Mouse (Mus musculus) neural tube, embryonic 14.5 days (tissue): ENCODE measurements around the gene Akap2. TPM values are rescaled to one million over a fixed set of nuclear protein-coding genes. Genes with fewer than 3 reads are reported as not detected.

ENCODE experiments used
- ATAC-seq: fragments of 200-750 bp; cut with Nextera tagmentation; 2 replicates; pipeline ENCODE4 v1.8.0; 2017; ENCODE audit warnings: low read depth, mild to moderate bottlenecking, moderate TSS enrichment, moderate library complexity
- H3K27ac ChIP-seq: fragments of 300-500 bp; sonication (generic); 2 replicates; pipeline ENCODE4 v1.5.1; 2014; ENCODE audit warnings: low read depth, mild to moderate bottlenecking, control low read depth, low read length, moderate library complexity, mixed read lengths
- H3K27me3 ChIP-seq: fragments of 300-500 bp; sonication (generic); 2 replicates; pipeline ENCODE4 v1.6.1; 2014; ENCODE audit warnings: low read length; ENCODE audit not compliant: control insufficient read depth, insufficient read depth
- H3K36me3 ChIP-seq: fragments of 300-500 bp; sonication (generic); 2 replicates; pipeline ENCODE4 v1.6.1; 2014; ENCODE audit warnings: low read length, mixed read lengths; ENCODE audit not compliant: control insufficient read depth, insufficient read depth
- H3K4me1 ChIP-seq: fragments of 300-500 bp; sonication (generic); 2 replicates; pipeline ENCODE4 v1.6.1; 2014; ENCODE audit warnings: low read length; ENCODE audit not compliant: control insufficient read depth, insufficient read depth
- H3K4me2 ChIP-seq: fragments of 300-500 bp; sonication (generic); 2 replicates; pipeline ENCODE4 v1.6.1; 2014; ENCODE audit warnings: mild to moderate bottlenecking, low read depth, low read length, control low read depth
- H3K4me3 ChIP-seq: fragments of 300-500 bp; sonication (generic); 2 replicates; pipeline ENCODE4 v1.5.1; 2014; ENCODE audit warnings: low read depth, low read length, control low read depth, mixed read lengths
- H3K9ac ChIP-seq: fragments of 300-500 bp; sonication (generic); replicated peaks from 2 replicates; pipeline ENCODE4 v1.6.1; 2014; ENCODE audit warnings: low read depth, mild to moderate bottlenecking, control low read depth, low read length, mixed read lengths
- H3K9me3 ChIP-seq: fragments of 300-500 bp; sonication (generic); 2 replicates; pipeline ENCODE4 v1.6.1; 2016; ENCODE audit warnings: low read length; ENCODE audit not compliant: control insufficient read depth
- WGBS: fragments of 180-500 bp; shearing (Covaris S2); extraction: QIAGEN DNeasy Blood & Tissue Kit; methylation state at CpG from one replicate; pipeline ENCODE4 v1.1.7; 2014; 5-methylcytosine and 5-hydroxymethylcytosine counted together
- polyA plus RNA-seq: library from polyadenylated mRNA; unstranded; fragments of >200 nt; fragmentation: Nextera tagmentation; extraction: Ambion mirVana; gene quantifications from 2 replicates; pipeline ENCODE4 v1.2.1, GENCODE M21; 2014

Gene Akap2
- polyA plus RNA-seq, 1 experiment from 2014 or later, result 8.6 TPM

DNA sequence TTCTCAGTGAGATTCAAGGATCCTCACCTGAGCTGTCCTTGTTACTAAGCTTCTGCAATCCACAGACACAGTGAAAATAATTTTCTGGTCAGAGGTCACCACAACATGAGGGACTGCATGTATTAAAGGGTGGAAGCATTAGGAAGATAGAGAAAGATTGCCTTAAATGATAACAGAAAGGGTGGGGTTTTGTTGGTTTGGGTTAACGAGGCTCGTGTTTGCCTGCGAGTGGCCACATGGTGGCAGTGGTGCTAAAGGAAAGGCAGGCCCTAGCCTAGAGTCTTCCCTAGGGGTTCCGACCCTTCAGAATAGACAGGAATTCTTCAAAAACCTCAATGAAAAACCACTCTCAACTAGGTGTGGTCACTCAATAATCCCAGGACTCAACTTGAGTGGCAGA, 183.8 kb downstream of the Akap2 start:
- Histone ChIP-seq H3K4me2 (no peak overlapping the region), H3K27ac (no peak overlapping the region), H3K9me3 (no peaks in the 10 kb centered on the region), H3K9ac (no peak overlapping the region), H3K4me1 (no peaks in the 10 kb centered on the region), H3K36me3 (no peaks in the 10 kb centered on the region), H3K4me3 (no peak overlapping the region), H3K27me3 (no peaks in the 10 kb centered on the region)
- WGBS, result 8% methylated on average over 4 of the region's 4 CpGs
- peak; percentile 65; the same call in 1 of the 2 replicates for ATAC-seq

DNA sequence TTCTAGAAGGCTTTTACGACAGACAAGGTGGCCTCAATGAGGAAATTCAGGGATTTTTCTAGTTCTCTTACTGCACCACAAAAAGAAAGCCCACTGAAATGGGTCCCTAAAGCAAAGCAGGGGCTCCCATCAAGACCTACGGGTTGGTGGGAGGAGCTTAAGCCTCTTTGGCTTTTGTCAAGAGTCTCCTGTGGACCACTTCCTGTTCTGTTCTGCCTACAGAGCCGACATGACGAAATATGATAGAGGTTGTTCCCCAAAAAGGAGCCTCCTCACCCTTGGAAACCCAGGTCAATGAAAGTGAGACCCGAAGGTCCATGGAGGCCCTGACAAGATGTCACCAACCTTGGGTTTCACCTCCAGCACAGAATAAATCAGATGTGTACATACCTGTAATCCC, 185.2 kb downstream of the Akap2 start:
- no peaks in the 10 kb centered on the region for H3K36me3 ChIP-seq
- no peaks in the 10 kb centered on the region for H3K4me1 ChIP-seq
- no peak overlapping the region for H3K9ac ChIP-seq
- no peak overlapping the region for H3K4me2 ChIP-seq
- no peak overlapping the region for H3K27ac ChIP-seq
- no peak for ATAC-seq
- H3K4me3 ChIP-seq, result no peak overlapping the region
- WGBS, result 87% methylated on average over 5 of the region's 5 CpGs
- no peaks in the 10 kb centered on the region for H3K9me3 ChIP-seq
- H3K27me3 ChIP-seq, result no peaks in the 10 kb centered on the region

DNA sequence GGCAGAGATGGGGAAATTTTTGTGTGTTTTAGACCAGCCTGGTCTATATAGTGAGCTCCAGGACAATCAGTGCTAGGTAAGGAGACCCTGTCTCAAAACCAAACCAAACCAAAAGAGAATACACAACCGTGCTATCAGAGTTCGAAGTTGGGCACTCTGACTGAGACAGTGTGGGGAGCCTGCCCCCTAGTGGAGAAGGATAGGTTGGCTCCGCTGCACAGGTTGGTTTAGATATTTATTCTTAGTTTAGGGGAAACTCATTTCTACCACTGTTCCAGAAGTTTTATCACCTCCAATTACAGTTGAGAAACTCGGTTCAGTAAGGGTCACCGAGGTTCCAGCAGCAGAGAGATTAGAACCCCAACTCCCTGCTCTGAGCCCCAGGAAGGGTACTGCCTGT, 186.8 kb downstream of the Akap2 start:
- no peaks in the 10 kb centered on the region for H3K36me3 ChIP-seq
- no peak overlapping the region for H3K4me3 ChIP-seq
- H3K9ac ChIP-seq, result no peak overlapping the region
- no peaks in the 10 kb centered on the region for H3K4me1 ChIP-seq
- no peak overlapping the region for H3K4me2 ChIP-seq
- WGBS, result 12% methylated on average over 5 of the region's 5 CpGs
- H3K27ac ChIP-seq, result no peak overlapping the region
- no peaks in the 10 kb centered on the region for H3K9me3 ChIP-seq
- peak; percentile 64; the same call in 1 of the 2 replicates for ATAC-seq
- H3K27me3 ChIP-seq, result no peaks in the 10 kb centered on the region

DNA sequence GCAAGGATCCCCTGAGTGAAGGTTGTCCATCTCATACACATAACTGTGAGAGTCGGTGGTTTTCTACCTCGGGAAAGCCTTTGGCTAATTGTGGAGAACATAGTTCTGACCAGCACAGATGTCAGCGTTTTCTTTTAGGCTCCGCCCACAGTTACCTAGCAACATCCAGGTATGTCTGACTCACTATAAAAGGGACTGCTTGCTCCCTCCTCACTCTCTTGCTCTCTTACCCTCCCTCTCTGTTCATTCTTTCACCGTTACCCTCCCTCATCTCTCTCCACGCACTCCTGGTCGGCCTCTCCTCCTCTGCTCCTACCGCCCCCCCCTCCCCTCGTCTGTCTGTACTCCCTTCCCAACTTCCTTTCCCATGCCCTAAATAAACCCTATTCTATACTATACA, 187.2 kb downstream of the Akap2 start:
- H3K4me1 ChIP-seq, result no peaks in the 10 kb centered on the region
- 30% methylated on average over 9 of the region's 9 CpGs for WGBS

DNA sequence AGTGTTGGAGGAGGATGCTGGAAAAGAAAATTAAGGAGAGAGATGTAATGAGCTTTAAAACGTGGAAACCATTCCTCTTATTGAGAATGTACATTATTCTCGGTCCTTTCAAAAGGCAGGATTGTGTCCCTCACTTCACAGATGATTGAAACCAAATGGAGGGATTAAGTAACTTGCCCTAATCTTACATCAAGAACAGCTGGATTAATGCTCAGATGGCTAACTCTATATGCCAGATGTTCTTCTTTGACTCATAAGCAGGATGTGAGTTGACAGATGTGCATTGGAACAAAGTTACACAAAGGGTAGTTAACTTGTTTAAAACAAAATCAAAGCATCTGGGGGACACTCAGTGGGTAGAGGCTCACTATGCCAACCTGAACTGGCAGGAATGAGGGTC, 189.3 kb downstream of the Akap2 start:
- no peaks in the 10 kb centered on the region for H3K9me3 ChIP-seq
- WGBS, result 69% methylated on average over 2 of the region's 2 CpGs

More for the DNA sequence above, 187.2 kb downstream of the Akap2 start:
- Histone ChIP-seq H3K9me3 (no peaks in the 10 kb centered on the region), H3K27me3 (no peaks in the 10 kb centered on the region), H3K36me3 (no peaks in the 10 kb centered on the region), H3K9ac (no peak overlapping the region), H3K27ac (no peak overlapping the region), H3K4me3 (no peak overlapping the region), H3K4me2 (no peak overlapping the region)
- peak; percentile 28; the same call in 1 of the 2 replicates for ATAC-seq

DNA sequence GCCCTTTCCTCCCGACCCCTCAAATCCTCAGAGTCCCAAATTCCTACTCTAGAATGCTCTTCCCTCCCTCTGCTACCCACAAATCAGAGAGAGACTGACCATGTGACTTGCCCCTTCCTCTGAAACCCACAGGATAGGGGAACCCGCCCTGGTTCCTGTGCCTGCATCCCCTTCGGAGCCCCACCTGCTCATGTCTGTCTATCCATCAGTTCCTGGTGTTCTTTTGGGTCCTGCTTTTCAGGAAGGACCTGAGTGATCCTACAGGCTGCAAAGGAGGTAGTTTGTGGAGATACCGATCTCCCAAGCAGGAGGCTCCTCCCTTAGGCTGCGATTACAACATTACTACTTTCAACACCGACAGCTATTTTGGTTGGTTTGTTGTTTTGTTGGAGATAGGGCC, 191.4 kb downstream of the Akap2 start:
- H3K9me3 ChIP-seq, result no peaks in the 10 kb centered on the region
- H3K4me1 ChIP-seq, result no peaks in the 10 kb centered on the region
- no peak overlapping the region for H3K4me2 ChIP-seq
- no peak overlapping the region for H3K27ac ChIP-seq
- H3K36me3 ChIP-seq, result no peaks in the 10 kb centered on the region
- H3K4me3 ChIP-seq, result no peak overlapping the region
- 82% methylated on average over 6 of the region's 6 CpGs for WGBS
- ATAC-seq, result no peak
- no peak overlapping the region for H3K9ac ChIP-seq
- no peaks in the 10 kb centered on the region for H3K27me3 ChIP-seq

More for the DNA sequence above, 189.3 kb downstream of the Akap2 start:
- Histone ChIP-seq H3K4me1 (no peaks in the 10 kb centered on the region), H3K27me3 (no peaks in the 10 kb centered on the region), H3K36me3 (no peaks in the 10 kb centered on the region), H3K4me2 (no peak overlapping the region), H3K27ac (no peak overlapping the region), H3K9ac (no peak overlapping the region), H3K4me3 (no peak overlapping the region)
- ATAC-seq, result no peak

DNA sequence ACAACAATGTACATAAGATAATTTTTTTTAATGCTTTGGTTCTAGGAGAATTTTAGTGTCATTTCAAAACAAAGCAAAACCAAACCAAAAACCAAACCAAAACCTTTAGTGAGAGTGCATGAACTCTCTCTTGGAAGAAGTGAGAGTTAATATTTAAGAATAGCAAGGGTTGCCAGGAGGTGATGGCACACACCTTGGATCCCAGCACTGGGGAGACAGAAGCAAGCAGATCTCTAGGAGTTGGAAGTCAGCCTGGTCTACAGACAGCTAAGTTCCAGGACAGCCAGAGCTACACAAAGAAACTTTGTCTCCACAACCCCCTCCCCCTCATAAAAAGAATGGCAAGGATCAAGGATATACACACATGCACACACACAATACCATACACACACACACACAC, 195.6 kb downstream of the Akap2 start:
- ATAC-seq, result no peak
- Histone ChIP-seq H3K27ac (no peak overlapping the region), H3K4me2 (no peak overlapping the region), H3K9ac (no peak overlapping the region), H3K4me3 (no peak overlapping the region), H3K4me1 (no peaks in the 10 kb centered on the region), H3K27me3 (no peaks in the 10 kb centered on the region), H3K36me3 (no peaks in the 10 kb centered on the region), H3K9me3 (no peaks in the 10 kb centered on the region)

DNA sequence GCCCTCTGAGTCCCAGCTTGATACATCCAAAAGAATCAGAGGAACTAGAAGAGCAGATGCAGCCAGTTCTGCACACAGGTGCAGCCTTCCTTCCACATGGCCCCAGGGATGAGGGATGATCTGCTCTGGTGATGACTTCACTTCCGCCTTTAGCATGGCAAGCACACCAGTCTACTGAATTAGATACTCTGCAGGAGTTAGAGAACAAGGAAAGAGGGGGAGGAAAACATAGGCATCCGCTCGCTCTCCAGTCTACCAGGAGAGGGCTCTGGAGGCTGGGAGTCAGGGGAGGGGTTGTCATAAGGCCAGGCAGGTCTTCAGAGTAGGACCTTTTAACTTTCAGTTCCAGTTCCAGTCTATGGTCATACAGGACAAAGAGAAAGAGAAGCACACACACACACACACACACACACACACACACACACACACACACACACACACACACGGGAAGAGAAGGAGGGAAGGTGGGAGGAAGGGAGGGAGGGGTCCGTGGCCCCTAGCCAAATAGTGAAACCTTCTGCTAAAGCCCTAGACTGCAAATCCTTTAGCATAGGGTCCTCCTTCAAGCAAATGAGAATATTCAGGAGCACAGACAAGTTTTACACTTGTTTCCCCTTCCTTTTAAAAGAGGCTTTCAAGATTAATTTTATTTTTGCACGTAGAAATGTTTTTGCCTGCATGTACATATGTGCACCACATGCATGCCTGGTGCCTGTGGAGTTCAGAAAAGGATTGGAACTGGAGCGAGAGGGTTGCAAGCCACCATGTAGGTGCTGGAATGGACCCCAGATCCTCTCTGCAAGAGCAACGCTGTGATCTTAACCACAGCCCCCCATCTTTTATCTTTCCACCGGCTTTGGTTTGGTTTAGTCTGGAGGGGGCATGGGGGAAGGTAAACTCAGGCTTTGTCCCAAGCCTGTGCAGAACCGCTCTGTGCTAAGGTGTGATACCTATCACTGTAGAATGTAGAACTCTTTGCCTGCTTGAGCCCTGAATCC, 197.0 kb downstream of the Akap2 start:
- H3K27me3 ChIP-seq, result no peaks in the 10 kb centered on the region
- no peak for ATAC-seq
- no peak overlapping the region for H3K9ac ChIP-seq
- WGBS, result 83% methylated on average over 10 of the region's 10 CpGs
- no peaks in the 10 kb centered on the region for H3K36me3 ChIP-seq
- H3K4me2 ChIP-seq, result no peak overlapping the region
- no peak overlapping the region for H3K4me3 ChIP-seq
- H3K4me1 ChIP-seq, result no peaks in the 10 kb centered on the region
- H3K27ac ChIP-seq, result no peak overlapping the region
- no peaks in the 10 kb centered on the region for H3K9me3 ChIP-seq

DNA sequence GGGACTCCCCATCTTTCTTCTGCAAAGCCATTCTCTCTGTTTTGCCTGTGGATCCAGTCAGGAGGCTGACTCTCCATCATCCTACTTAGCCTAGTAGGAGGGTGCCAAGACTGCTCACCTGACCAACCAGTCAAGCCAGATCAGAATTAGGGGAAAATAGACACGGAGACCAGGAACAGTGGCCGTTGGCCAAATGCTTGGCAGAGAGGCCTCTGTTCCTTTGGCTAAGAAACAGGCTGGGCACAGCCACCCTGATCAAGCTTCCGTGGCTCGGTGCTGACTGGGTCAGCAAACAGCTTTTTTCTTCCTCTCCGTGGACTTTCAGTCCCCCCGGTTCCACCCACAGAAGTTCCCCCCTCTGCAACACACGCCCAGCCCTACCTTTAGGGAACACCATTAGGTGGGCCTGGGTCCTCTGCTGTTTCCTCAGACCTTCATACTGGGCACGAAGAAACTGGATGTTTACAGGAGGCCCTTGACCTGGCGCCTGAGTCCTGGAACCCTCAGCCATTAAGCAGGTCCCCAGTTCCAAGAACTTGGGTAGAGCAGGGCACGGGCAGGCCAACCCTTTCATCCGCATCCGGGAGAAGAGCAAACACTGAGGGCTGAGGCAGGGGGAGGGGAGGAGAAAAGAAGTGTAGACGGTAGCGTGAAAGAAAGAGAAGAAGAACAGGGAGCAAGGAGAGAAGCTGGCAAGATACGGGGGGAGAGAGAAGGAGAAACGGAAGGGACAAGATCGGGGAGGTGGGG, 197.9 kb downstream of the Akap2 start:
- H3K4me2 ChIP-seq, result peak overlapping the region; percentile 18
- no peak overlapping the region for H3K4me3 ChIP-seq
- no peak for ATAC-seq
- no peaks in the 10 kb centered on the region for H3K27me3 ChIP-seq
- WGBS, result 41% methylated on average over 17 of the region's 17 CpGs
- no peak overlapping the region for H3K9ac ChIP-seq
- H3K27ac ChIP-seq, result no peak overlapping the region
- H3K36me3 ChIP-seq, result no peaks in the 10 kb centered on the region
- H3K4me1 ChIP-seq, result no peaks in the 10 kb centered on the region
- no peaks in the 10 kb centered on the region for H3K9me3 ChIP-seq
